Mouse (Mus musculus) ES-E14 (cell line): ENCODE data around the gene Ctnnd1.

Experiments
- HCFC1 ChIP-seq: IDR thresholded peaks from 2 replicates; pipeline ENCODE4 v1.6.1; 2012; ENCODE audit warnings: low read length, inconsistent platforms, borderline replicate concordance; ENCODE audit not compliant: insufficient read depth
- MAFK ChIP-seq: IDR thresholded peaks from 2 replicates; pipeline ENCODE4 v1.6.1; 2014; ENCODE audit warnings: mild to moderate bottlenecking, low read depth, low read length, inconsistent platforms; ENCODE audit not compliant: insufficient read depth

DNA sequence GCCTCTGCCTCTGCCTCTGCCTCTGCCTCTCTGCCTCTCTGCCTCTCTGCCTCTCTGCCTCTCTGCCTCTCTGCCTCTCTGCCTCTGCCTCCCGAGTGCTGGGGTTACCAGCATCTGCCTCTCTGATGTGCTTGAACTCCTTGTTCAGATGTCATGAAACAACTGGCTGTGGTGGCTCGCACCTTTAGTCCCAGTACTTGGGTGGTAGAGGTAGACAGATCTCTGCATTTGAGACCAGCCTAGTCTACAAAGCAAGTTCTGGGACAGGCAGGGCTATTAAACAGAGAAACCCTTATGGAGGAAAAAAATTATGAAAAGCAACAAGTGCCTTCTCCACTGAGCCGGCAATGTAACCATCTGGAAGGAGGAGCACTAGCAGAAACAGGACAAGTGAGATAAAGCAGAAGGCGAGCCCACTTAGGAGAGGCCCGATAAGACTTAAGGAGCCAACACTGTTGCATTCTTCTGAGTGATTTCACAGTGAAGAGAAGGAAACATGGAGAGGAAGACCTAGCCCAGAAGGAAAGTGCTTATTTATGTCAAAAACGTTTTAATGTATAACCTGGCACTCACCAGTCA is 32.1 kb upstream of the Ctnnd1 start:
- no peak for TF ChIP-seq HCFC1
- TF ChIP-seq MAFK = no peak
